Mouse (Mus musculus) bone marrow macrophage, adult 2 months (primary cell): ENCODE measurements at regions not wholly inside any gene's neighbourhood (a gene's known extent, or its start where the extent isn't known, plus 50 kb on each side); places are given as distances from the start of the nearest gene placed in this dataset.
A peak's percentile ranks its signal among the peaks of the same experiment; 100 is the strongest.

Experiments used
- H3K27ac ChIP-seq: 2 replicates; pipeline ENCODE4 v1.5.1; 2012; ENCODE audit warnings: low read depth, low read length; ENCODE audit not compliant: insufficient read depth
- H3K4me1 ChIP-seq: 2 replicates; pipeline ENCODE4 v1.6.1; 2012; ENCODE audit warnings: low read length; ENCODE audit not compliant: control insufficient read depth, insufficient read depth
- H3K4me3 ChIP-seq: 2 replicates; pipeline ENCODE4 v1.5.1; 2012; ENCODE audit warnings: mild to moderate bottlenecking, low read length, moderate library complexity; ENCODE audit not compliant: insufficient read depth
- CTCF ChIP-seq: IDR thresholded peaks from 2 replicates; pipeline ENCODE4 v1.5.1; 2012; ENCODE audit warnings: low read depth, mild to moderate bottlenecking, low read length, moderate library complexity
- POLR2A ChIP-seq: IDR thresholded peaks from 2 replicates; pipeline ENCODE4 v1.6.1; 2012; ENCODE audit warnings: mild to moderate bottlenecking, low read depth, low read length, borderline replicate concordance

GRCm38 (mm10) chr16:50753046-50753445 is 162.1 kb upstream of the Ccdc54 start:
- no peak for TF ChIP-seq CTCF
- TF ChIP-seq POLR2A: no peak
- no peak overlapping the region for H3K27ac ChIP-seq
- no peak overlapping the region for H3K4me3 ChIP-seq

GRCm38 (mm10) chr16:50752277-50752600 is 161.3 kb upstream of the Ccdc54 start:
- H3K27ac ChIP-seq: no peak overlapping the region
- H3K4me3 ChIP-seq: no peak overlapping the region
- peaks cover 20% of the 10 kb centered on the region for H3K4me1 ChIP-seq
- TF ChIP-seq POLR2A: no peak
- no peak for TF ChIP-seq CTCF

More at GRCm38 (mm10) chr16:50753046-50753445, 162.1 kb upstream of the Ccdc54 start:
- H3K4me1 ChIP-seq: peaks cover 20% of the 10 kb centered on the region

- H3K4me1 ChIP-seq: peaks cover 20% of the 10 kb centered on the region
- H3K4me3 ChIP-seq: no peak overlapping the region
- TF ChIP-seq CTCF: no peak
- TF ChIP-seq POLR2A: no peak
- H3K27ac ChIP-seq: no peak overlapping the region
These were observed 160.7 kb upstream of the Ccdc54 start for GRCm38 (mm10) chr16:50751495-50752276.

- TF ChIP-seq CTCF (no peak), POLR2A (no peak)
- Histone ChIP-seq H3K4me3 (no peak overlapping the region), H3K27ac (no peak overlapping the region), H3K4me1 (peaks cover 5% of the 10 kb centered on the region; the same call in 1 of the 2 replicates)
These were observed 156.7 kb upstream of the Ccdc54 start for GRCm38 (mm10) chr16:50747698-50748097.

DNA sequence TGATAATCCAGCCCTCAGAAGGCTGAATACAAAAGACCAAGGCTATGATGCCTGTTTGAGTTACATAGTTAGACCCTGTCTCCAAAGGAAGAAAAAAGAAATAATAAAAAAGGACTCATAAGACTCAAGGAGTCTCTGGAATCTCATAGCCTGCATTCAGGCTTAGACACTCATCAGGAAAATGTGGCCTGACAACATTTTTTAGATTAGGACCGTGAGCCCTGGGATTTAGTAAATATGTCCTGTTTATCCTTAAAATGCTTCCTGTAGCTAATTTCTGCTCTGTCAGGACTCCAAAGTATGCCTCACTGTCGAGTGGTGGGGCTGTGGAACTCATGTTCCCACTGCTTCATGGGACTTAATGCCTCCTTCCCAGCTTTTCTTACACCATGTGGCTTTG is 154.8 kb upstream of the Ccdc54 start:
- TF ChIP-seq POLR2A (no peak), CTCF (no peak)
- no peaks in the 10 kb centered on the region for H3K4me1 ChIP-seq
- no peak overlapping the region for H3K27ac ChIP-seq
- H3K4me3 ChIP-seq: no peak overlapping the region

GRCm38 (mm10) chr16:50737396-50737843 is 146.5 kb upstream of the Ccdc54 start:
- Histone ChIP-seq H3K4me1 (peaks cover 10% of the 10 kb centered on the region), H3K27ac (peak overlapping the region; percentile 32), H3K4me3 (peak overlapping the region; percentile 81)
- TF ChIP-seq POLR2A (no peak), CTCF (no peak)

DNA sequence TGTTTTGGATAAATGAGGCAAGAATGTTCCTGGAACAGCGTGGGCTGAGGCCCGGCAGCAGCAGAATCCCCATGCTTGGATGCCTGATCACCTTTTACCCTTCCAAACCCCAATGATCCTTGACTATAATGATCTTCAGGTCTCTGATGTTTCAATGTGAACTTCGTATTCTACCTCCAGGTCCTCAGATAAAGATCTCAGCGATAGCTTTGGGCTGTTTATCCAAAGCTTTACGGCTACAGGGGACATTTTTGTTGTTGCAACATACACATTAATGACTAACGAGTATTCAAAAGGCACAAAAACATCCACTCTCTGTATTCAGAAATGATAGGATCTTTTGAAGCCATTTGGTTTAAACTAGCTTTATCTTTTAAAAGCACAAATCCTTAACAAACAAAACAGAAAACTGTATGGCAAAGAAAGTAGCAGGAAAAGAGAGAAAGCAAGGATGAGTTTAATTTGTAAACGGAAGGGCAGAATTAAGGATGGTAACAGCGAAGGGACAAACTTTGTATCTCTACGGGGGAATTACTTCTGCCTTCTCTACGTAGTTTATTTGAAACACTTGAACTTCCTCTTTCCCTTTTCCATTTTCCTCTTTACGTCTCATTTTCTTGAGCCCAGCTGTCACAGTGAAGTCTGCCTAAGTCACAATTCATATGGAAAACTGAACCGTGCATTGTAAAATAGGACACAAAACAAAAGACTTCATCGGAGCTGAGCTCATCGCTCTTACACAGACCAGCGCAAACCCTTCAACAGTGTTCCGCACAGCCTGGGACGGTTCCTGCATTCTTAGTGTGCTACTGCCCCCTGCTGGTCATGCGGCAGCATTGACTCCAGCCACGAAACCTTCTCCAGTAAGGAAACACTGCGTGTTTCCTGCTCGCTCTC is 145.4 kb upstream of the Ccdc54 start:
- Histone ChIP-seq H3K27ac (peak overlapping the region; percentile 97), H3K4me3 (peak overlapping the region; percentile 81), H3K4me1 (peaks cover 10% of the 10 kb centered on the region)
- TF ChIP-seq CTCF: peak; percentile 97
- no peak for TF ChIP-seq POLR2A

DNA sequence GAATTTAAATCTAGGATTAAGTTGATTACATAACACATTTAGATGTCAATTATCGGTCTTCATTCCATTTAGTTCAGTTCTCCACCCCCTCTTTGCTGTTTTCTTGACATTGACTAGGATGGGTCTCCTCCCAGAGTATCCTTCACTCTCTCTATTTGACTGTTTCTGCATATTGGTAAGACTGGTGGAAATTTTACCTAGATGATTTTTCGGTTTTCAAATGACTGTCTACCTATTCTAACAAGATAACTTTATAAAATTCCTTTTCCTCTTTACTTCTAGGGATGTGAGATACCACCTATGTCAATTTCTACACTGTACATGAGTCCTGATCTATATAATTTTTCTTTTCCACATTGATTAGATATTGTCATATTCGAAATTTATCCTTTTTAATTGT is 142.4 kb upstream of the Ccdc54 start:
- no peak for TF ChIP-seq CTCF
- TF ChIP-seq POLR2A: no peak
- no peak overlapping the region for H3K4me3 ChIP-seq
- H3K27ac ChIP-seq: no peak overlapping the region
- peaks cover 10% of the 10 kb centered on the region for H3K4me1 ChIP-seq

- H3K27ac ChIP-seq: peak overlapping the region; percentile 47
- peaks cover 8% of the 10 kb centered on the region for H3K4me1 ChIP-seq
- TF ChIP-seq CTCF (no peak), POLR2A (no peak)
- H3K4me3 ChIP-seq: peak overlapping the region; percentile 84
These were observed 141.4 kb upstream of the Ccdc54 start for GRCm38 (mm10) chr16:50732082-50733006.

GRCm38 (mm10) chr16:50729341-50729740 is 138.4 kb upstream of the Ccdc54 start:
- no peak overlapping the region for H3K27ac ChIP-seq
- 0 out of 2 replicates have a peak, but pooled peaks cover 3% of the 10 kb centered on the region for H3K4me1 ChIP-seq
- no peak for TF ChIP-seq CTCF
- TF ChIP-seq POLR2A: no peak
- H3K4me3 ChIP-seq: no peak overlapping the region
